ENCODE assay signal across 12 mouse cellular contexts in genomic region chr11:6522782-6523525, GRCm38 (mm10). TPM values are rescaled to one million over a fixed set of nuclear protein-coding genes. Genes with fewer than 3 reads are reported as not detected.
DNase-seq lines count a peak whose midpoint lies in the region; ATAC-seq and TF ChIP-seq lines count a peak whose summit lies in the region.
"Had no signal": no experiment of that assay in that cellular context is flagged by ENCODE, and none has a peak within 500 bp of the region (broad histone marks: within the 10 kb centered on the region; RNA-seq: fewer than 3 reads in every experiment).

No protein-coding gene starts in this region.

- H3K36me3 ChIP-seq in thymus, adult 2 months (ENCODE audit: control insufficient read depth, insufficient read depth, low read length): peaks cover 26% of the 10 kb centered on the region
- peaks cover 21% of the 10 kb centered on the region for H3K36me3 ChIP-seq in forebrain, postnatal 0 days (ENCODE audit: insufficient read depth)

- 39% methylated on average over 9 of the region's 9 CpGs for WGBS in thymus, adult 2 months
- 76% methylated on average over 9 of the region's 9 CpGs for WGBS in forebrain, postnatal 0 days

- peak; percentile 55 for ATAC-seq in megakaryocyte, adult 5-6 weeks (ENCODE audit: poor library complexity, severe bottlenecking)
- ATAC-seq in forebrain, postnatal 0 days: no peak

- peak; percentile 14 for DNase-seq in thymus, adult 2 months
- DNase-seq in thymus, postnatal 25 days: no peak
- peak; percentile 36 for DNase-seq in ZHBTc4 (ENCODE audit: low read depth, low spot score)
- DNase-seq in thymus, postnatal 4 days: peak; percentile 36
- no peak for DNase-seq in forebrain, postnatal 0 days
- DNase-seq in cerebellum, postnatal 14 days: no peak
- DNase-seq: cerebellum, adult 8-10 months; kidney, adult 2 months; kidney, postnatal 4 days had no signal

- no peak for TF ChIP-seq CTCF in thymus, adult 2 months (IDR thresholded peaks at IDR 0.05; ENCODE audit: borderline replicate concordance, control insufficient read depth, extremely low read depth, insufficient read depth, low read length, poor library complexity)
- no peak for TF ChIP-seq CTCF in forebrain, postnatal 0 days (IDR thresholded peaks at IDR 0.05; ENCODE audit: low read depth)

- no peaks in the 10 kb centered on the region for H3K9me3 ChIP-seq in forebrain, postnatal 0 days (ENCODE audit: low read length)
- H3K9me3 ChIP-seq: G1E; megakaryocyte, embryonic 14.5 days had no signal

- TF ChIP-seq POLR2A in thymus, adult 2 months (IDR thresholded peaks at IDR 0.05; ENCODE audit: control insufficient read depth, extremely low read depth, insufficient read depth, low read length, poor library complexity): no peak

- no peak overlapping the region for H3K27ac ChIP-seq in thymus, adult 2 months (ENCODE audit: control insufficient read depth, insufficient read depth, low read length)
- no peak overlapping the region for H3K27ac ChIP-seq in forebrain, postnatal 0 days (ENCODE audit: low read depth, low read length)

- H3K4me2 ChIP-seq in forebrain, postnatal 0 days (ENCODE audit: low read depth): no peak overlapping the region

- no peak overlapping the region for H3K9ac ChIP-seq in forebrain, postnatal 0 days

- no peaks in the 10 kb centered on the region for H3K27me3 ChIP-seq in thymus, adult 2 months (ENCODE audit: control insufficient read depth, insufficient read depth, low read length)
- H3K27me3 ChIP-seq in forebrain, postnatal 0 days (ENCODE audit: insufficient read depth, low read length): no peaks in the 10 kb centered on the region
- H3K27me3 ChIP-seq: megakaryocyte, embryonic 14.5 days had no signal

- H3K4me3 ChIP-seq in thymus, adult 2 months (ENCODE audit: control insufficient read depth, insufficient read depth, low read length): no peak overlapping the region
- no peak overlapping the region for H3K4me3 ChIP-seq in forebrain, postnatal 0 days (ENCODE audit: low read depth, low read length)
- H3K4me3 ChIP-seq: megakaryocyte, embryonic 14.5 days had no signal

- H3K4me1 ChIP-seq in thymus, adult 2 months (replicated peaks; ENCODE audit: control insufficient read depth, insufficient read depth, low read length): peaks cover 25% of the 10 kb centered on the region
- peaks cover 4% of the 10 kb centered on the region; the same call in 1 of the 2 replicates for H3K4me1 ChIP-seq in forebrain, postnatal 0 days (ENCODE audit: insufficient read depth)

RNA-seq across cellular contexts. Expression of gene Myo1g, which starts 2.2 kb away (rescaled TPM):
- 202 and 216 TPM in 2 replicates for polyA plus RNA-seq in thymus, adult 2 months (2012; rRNA removed)
- 161 and 175 TPM in 2 replicates for total RNA-seq in megakaryocyte, adult 5-6 weeks (2015)
- total RNA-seq in megakaryocyte, adult 5-6 weeks (2017): 182 and 197 TPM in 2 replicates
- total RNA-seq in forebrain, postnatal 0 days (2014; rRNA removed): 0.23 and 0.90 TPM in 2 replicates
- polyA plus RNA-seq in forebrain, postnatal 0 days (2015; fragmentation: Nextera tagmentation; extraction: Ambion mirVana): 0.24 and 0.75 TPM in 2 replicates

RNA-seq across cellular contexts. Expression of gene Ccm2, which starts 23.7 kb away (rescaled TPM):
- 450 and 470 TPM in 2 replicates for polyA plus RNA-seq in thymus, adult 2 months (2012; rRNA removed)
- 32.2 and 32.4 TPM in 2 replicates for total RNA-seq in megakaryocyte, adult 5-6 weeks (2015)
- total RNA-seq in megakaryocyte, adult 5-6 weeks (2017): 63.5 and 63.9 TPM in 2 replicates
- 58.9 and 65.6 TPM in 2 replicates for total RNA-seq in forebrain, postnatal 0 days (2014; rRNA removed)
- polyA plus RNA-seq in forebrain, postnatal 0 days (2015; fragmentation: Nextera tagmentation; extraction: Ambion mirVana): 84.0 and 84.7 TPM in 2 replicates

RNA-seq across cellular contexts. Expression of gene Purb, which starts 47.2 kb away (rescaled TPM):
- polyA plus RNA-seq in thymus, adult 2 months (2012; rRNA removed): 12.7 and 17.8 TPM in 2 replicates
- total RNA-seq in megakaryocyte, adult 5-6 weeks (2015): 54.1 and 63.5 TPM in 2 replicates
- 43.7 and 56.3 TPM in 2 replicates for total RNA-seq in megakaryocyte, adult 5-6 weeks (2017)
- 49.9 and 53.5 TPM in 2 replicates for total RNA-seq in forebrain, postnatal 0 days (2014; rRNA removed)
- polyA plus RNA-seq in forebrain, postnatal 0 days (2015; fragmentation: Nextera tagmentation; extraction: Ambion mirVana): 10.9 and 18.6 TPM in 2 replicates

Comparison
In these comparisons a context has a peak if more than half of its experiments do, and no peak if none do; other contexts are left out.
1. DNase-seq: peak in thymus, adult 2 months (single experiment), ZHBTc4 (single experiment) and thymus, postnatal 4 days (single experiment); none in thymus, postnatal 25 days (single experiment), forebrain, postnatal 0 days (single experiment) and cerebellum, postnatal 14 days (0 of 2).
2. RNA of gene Myo1g, which starts 2.2 kb away (total RNA-seq): 161 to 197 TPM in megakaryocyte, adult 5-6 weeks; 0.23 to 0.90 TPM in forebrain, postnatal 0 days; every median in the first group is over 10 times any median in the second.